ENCODE assay signal across 17 mouse cellular contexts in genomic region chr6:101858895-101859294, GRCm38 (mm10).
"Had no signal": no experiment of that assay in that cellular context is flagged by ENCODE, and none has a peak within 500 bp of the region (broad histone marks: within the 10 kb centered on the region; RNA-seq: fewer than 3 reads in every experiment).

No protein-coding gene starts in this region.

- H3K27ac ChIP-seq: lung, embryonic 15.5 days; macrophage; midbrain, embryonic 13.5 days; midbrain, embryonic 15.5 days; neural tube, embryonic 12.5 days; stomach, embryonic 15.5 days; stomach, postnatal 0 days had no signal

- H3K4me1 ChIP-seq: lung, embryonic 15.5 days; megakaryocyte, embryonic 14.5 days; midbrain, embryonic 13.5 days; midbrain, embryonic 15.5 days; neural tube, embryonic 12.5 days; stomach, embryonic 15.5 days had no signal

- H3K36me3 ChIP-seq: lung, embryonic 15.5 days; midbrain, embryonic 13.5 days; midbrain, embryonic 15.5 days; neural tube, embryonic 12.5 days; stomach, embryonic 15.5 days had no signal

- DNase-seq: lung, adult 2 months; lung, postnatal 14 days; lung, postnatal 36 days; right cerebral cortex, postnatal 14 days; thymus, adult 2 months; thymus, postnatal 25 days; thymus, postnatal 4 days had no signal

- H3K9ac ChIP-seq: lung, embryonic 15.5 days; midbrain, embryonic 13.5 days; midbrain, embryonic 15.5 days; neural tube, embryonic 12.5 days; stomach, embryonic 15.5 days had no signal

- H3K27me3 ChIP-seq: lung, embryonic 15.5 days; megakaryocyte, embryonic 14.5 days; midbrain, embryonic 13.5 days; midbrain, embryonic 15.5 days; neural tube, embryonic 12.5 days; stomach, embryonic 15.5 days had no signal

- H3K9me3 ChIP-seq: lung, embryonic 15.5 days; midbrain, embryonic 13.5 days; midbrain, embryonic 15.5 days; neural tube, embryonic 12.5 days; stomach, embryonic 15.5 days had no signal

- ATAC-seq: lung, postnatal 0 days; midbrain, embryonic 13.5 days; midbrain, embryonic 15.5 days had no signal

- H3K4me3 ChIP-seq: lung, embryonic 15.5 days; megakaryocyte, embryonic 14.5 days; midbrain, embryonic 13.5 days; midbrain, embryonic 15.5 days; neural tube, embryonic 12.5 days; stomach, embryonic 15.5 days had no signal

- H3K4me2 ChIP-seq: lung, embryonic 15.5 days; midbrain, embryonic 11.5 days; midbrain, embryonic 13.5 days; midbrain, embryonic 15.5 days; neural tube, embryonic 12.5 days; stomach, embryonic 15.5 days had no signal
